Mouse (Mus musculus): ENCODE data around the gene Slc1a1. TPM values are rescaled to one million over a fixed set of nuclear protein-coding genes. Genes with fewer than 3 reads are reported as not detected.

Gene Slc1a1
- polyA plus RNA-seq, 1 experiment from 2014 or later: 2.2 TPM

DNA sequence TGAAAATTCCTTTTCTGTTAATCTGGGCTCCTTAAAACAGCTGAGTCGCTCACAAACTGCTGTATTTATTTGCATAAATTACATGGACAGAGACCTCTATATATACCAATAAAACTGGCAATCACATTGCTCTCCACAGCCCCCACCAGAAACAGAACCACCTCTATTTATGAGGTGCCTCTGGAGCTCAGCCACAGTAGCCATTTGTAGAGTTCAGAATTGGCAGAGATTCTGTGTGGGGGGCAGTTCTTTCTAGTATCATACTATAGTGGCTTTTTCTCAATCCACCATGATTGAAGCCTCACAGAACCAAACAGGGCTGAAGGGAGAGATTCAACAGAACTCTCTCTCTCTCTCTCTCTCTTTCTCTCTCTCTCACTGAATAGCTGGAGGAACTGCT lies 61.8 kb downstream of the Slc1a1 start:
- H3K4me2 ChIP-seq (replicated peaks): no peak overlapping the region
- H3K27ac ChIP-seq: no peak overlapping the region
- H3K9me3 ChIP-seq: no peaks in the 10 kb centered on the region
- H3K27me3 ChIP-seq: no peaks in the 10 kb centered on the region
- H3K4me3 ChIP-seq: no peak overlapping the region
- no peak for ATAC-seq (ENCODE audit: insufficient number of reproducible peaks, insufficient read depth, low FRiP score, low TSS enrichment)
- H3K4me1 ChIP-seq: no peaks in the 10 kb centered on the region
- H3K9ac ChIP-seq: no peak overlapping the region
- WGBS: 68% methylated on average over 1 of the region's 1 CpGs
- no peaks in the 10 kb centered on the region for H3K36me3 ChIP-seq

- Histone ChIP-seq H3K9ac (no peak overlapping the region), H3K4me1 (no peaks in the 10 kb centered on the region), H3K27me3 (no peaks in the 10 kb centered on the region), H3K36me3 (no peaks in the 10 kb centered on the region), H3K4me3 (no peak overlapping the region), H3K9me3 (no peaks in the 10 kb centered on the region), H3K4me2 (replicated peaks) (no peak overlapping the region), H3K27ac (no peak overlapping the region)
- 85% methylated on average over 9 of the region's 9 CpGs for WGBS
- no peak for ATAC-seq (ENCODE audit: insufficient number of reproducible peaks, insufficient read depth, low FRiP score, low TSS enrichment)
Measured at GRCm38 (mm10) chr19:28897497-28897896, 62.6 kb downstream of the Slc1a1 start.

DNA sequence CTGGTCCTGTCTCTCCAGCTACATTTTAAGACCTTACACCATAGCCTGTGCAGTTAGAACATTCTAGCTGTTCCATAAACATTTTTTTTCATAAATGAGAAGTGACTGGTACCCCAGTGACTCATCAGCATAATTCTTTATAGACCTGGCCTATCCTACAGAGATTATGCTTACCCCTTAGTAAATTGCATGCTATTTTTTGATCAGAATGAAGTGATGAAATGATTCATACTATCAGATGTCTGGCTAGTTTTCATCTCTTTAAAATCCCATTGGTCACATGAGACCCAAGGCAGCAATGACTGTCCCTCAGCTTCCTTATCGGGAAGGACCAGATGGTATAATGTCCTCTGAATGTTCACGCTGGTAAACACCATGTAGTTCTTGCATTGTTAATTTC lies 65.9 kb downstream of the Slc1a1 start:
- H3K9ac ChIP-seq: no peak overlapping the region
- ATAC-seq (ENCODE audit: insufficient number of reproducible peaks, insufficient read depth, low FRiP score, low TSS enrichment): no peak
- no peaks in the 10 kb centered on the region for H3K9me3 ChIP-seq
- peaks cover 3% of the 10 kb centered on the region; the same call in 1 of the 2 replicates for H3K4me1 ChIP-seq
- H3K27me3 ChIP-seq: no peaks in the 10 kb centered on the region
- H3K4me2 ChIP-seq (replicated peaks): no peak overlapping the region
- H3K36me3 ChIP-seq: no peaks in the 10 kb centered on the region
- 90% methylated on average over 2 of the region's 2 CpGs for WGBS
- no peak overlapping the region for H3K27ac ChIP-seq
- H3K4me3 ChIP-seq: no peak overlapping the region

- Histone ChIP-seq H3K36me3 (no peaks in the 10 kb centered on the region), H3K4me1 (peaks cover 5% of the 10 kb centered on the region; the same call in 1 of the 2 replicates), H3K4me2 (replicated peaks) (no peak overlapping the region), H3K27me3 (no peaks in the 10 kb centered on the region), H3K27ac (no peak overlapping the region), H3K9me3 (no peaks in the 10 kb centered on the region), H3K4me3 (no peak overlapping the region), H3K9ac (no peak overlapping the region)
- 42% methylated on average over 2 of the region's 2 CpGs for WGBS
- no peak for ATAC-seq (ENCODE audit: insufficient number of reproducible peaks, insufficient read depth, low FRiP score, low TSS enrichment)
Measured at GRCm38 (mm10) chr19:28902111-28902510, 67.3 kb downstream of the Slc1a1 start.

GRCm38 (mm10) chr19:28902806-28903205 lies 68.0 kb downstream of the Slc1a1 start:
- no peaks in the 10 kb centered on the region for H3K27me3 ChIP-seq
- WGBS: 74% methylated on average over 4 of the region's 4 CpGs
- no peak overlapping the region for H3K4me2 ChIP-seq (replicated peaks)

GRCm38 (mm10) chr19:28903536-28904119 lies 68.8 kb downstream of the Slc1a1 start:
- Histone ChIP-seq H3K4me2 (replicated peaks) (no peak overlapping the region), H3K9ac (no peak overlapping the region), H3K27me3 (no peaks in the 10 kb centered on the region), H3K36me3 (no peaks in the 10 kb centered on the region), H3K4me1 (peaks cover 18% of the 10 kb centered on the region), H3K4me3 (no peak overlapping the region), H3K9me3 (no peaks in the 10 kb centered on the region), H3K27ac (no peak overlapping the region)
- WGBS: 85% methylated on average over 8 of the region's 8 CpGs
- no peak for ATAC-seq (ENCODE audit: insufficient number of reproducible peaks, insufficient read depth, low FRiP score, low TSS enrichment)

More at GRCm38 (mm10) chr19:28902806-28903205, 68.0 kb downstream of the Slc1a1 start:
- ATAC-seq (ENCODE audit: insufficient number of reproducible peaks, insufficient read depth, low FRiP score, low TSS enrichment): no peak
- H3K4me1 ChIP-seq: peaks cover 11% of the 10 kb centered on the region; the same call in 1 of the 2 replicates
- no peak overlapping the region for H3K4me3 ChIP-seq
- no peak overlapping the region for H3K27ac ChIP-seq
- H3K9ac ChIP-seq: no peak overlapping the region
- no peaks in the 10 kb centered on the region for H3K36me3 ChIP-seq
- H3K9me3 ChIP-seq: no peaks in the 10 kb centered on the region

- H3K36me3 ChIP-seq: no peaks in the 10 kb centered on the region
- H3K4me3 ChIP-seq: no peak overlapping the region
- ATAC-seq (ENCODE audit: insufficient number of reproducible peaks, insufficient read depth, low FRiP score, low TSS enrichment): no peak
- H3K4me2 ChIP-seq (replicated peaks): no peak overlapping the region
- H3K9me3 ChIP-seq: no peaks in the 10 kb centered on the region
- 12% methylated on average over 4 of the region's 4 CpGs for WGBS
- no peaks in the 10 kb centered on the region for H3K27me3 ChIP-seq
- no peak overlapping the region for H3K27ac ChIP-seq
- H3K9ac ChIP-seq: no peak overlapping the region
- H3K4me1 ChIP-seq: peaks cover 20% of the 10 kb centered on the region
Measured at GRCm38 (mm10) chr19:28908186-28908585, 73.3 kb downstream of the Slc1a1 start.

DNA sequence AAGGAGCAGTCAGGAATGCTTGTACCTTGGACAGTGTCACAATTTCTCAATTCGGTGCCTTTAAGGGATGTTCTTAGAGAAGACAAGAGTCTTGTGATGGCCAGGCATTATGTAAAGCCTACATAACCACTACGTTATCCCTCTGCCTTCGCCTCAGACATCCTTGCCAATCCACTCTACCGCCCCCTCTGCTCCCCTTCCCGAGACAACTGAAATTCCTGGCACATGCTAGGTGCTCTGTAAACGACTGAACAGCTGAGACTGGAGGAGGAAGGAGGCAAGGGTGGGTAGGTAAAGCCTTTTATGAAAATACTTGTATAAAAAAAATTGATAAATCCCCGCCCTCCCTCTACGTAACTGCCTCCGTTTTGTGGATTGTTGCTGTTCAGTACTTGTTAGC lies 73.8 kb downstream of the Slc1a1 start:
- Histone ChIP-seq H3K4me2 (replicated peaks) (no peak overlapping the region), H3K9me3 (no peaks in the 10 kb centered on the region), H3K36me3 (no peaks in the 10 kb centered on the region), H3K4me1 (peaks cover 17% of the 10 kb centered on the region), H3K4me3 (no peak overlapping the region), H3K27me3 (no peaks in the 10 kb centered on the region), H3K9ac (no peak overlapping the region), H3K27ac (no peak overlapping the region)
- ATAC-seq (ENCODE audit: insufficient number of reproducible peaks, insufficient read depth, low FRiP score, low TSS enrichment): no peak
- WGBS: 53% methylated on average over 9 of the region's 9 CpGs

GRCm38 (mm10) chr19:28914598-28914997 lies 79.7 kb downstream of the Slc1a1 start:
- WGBS: 81% methylated on average over 6 of the region's 6 CpGs
- Histone ChIP-seq H3K9ac (no peak overlapping the region), H3K27me3 (no peaks in the 10 kb centered on the region), H3K9me3 (no peaks in the 10 kb centered on the region), H3K27ac (no peak overlapping the region), H3K4me1 (0 out of 2 replicates have a peak, but pooled peaks cover 3% of the 10 kb centered on the region), H3K36me3 (no peaks in the 10 kb centered on the region), H3K4me2 (replicated peaks) (no peak overlapping the region), H3K4me3 (no peak overlapping the region)
- no peak for ATAC-seq (ENCODE audit: insufficient number of reproducible peaks, insufficient read depth, low FRiP score, low TSS enrichment)

- ATAC-seq (ENCODE audit: insufficient number of reproducible peaks, insufficient read depth, low FRiP score, low TSS enrichment): no peak
- 0 out of 2 replicates have a peak, but pooled peaks cover 3% of the 10 kb centered on the region for H3K4me1 ChIP-seq
- H3K27ac ChIP-seq: no peak overlapping the region
- H3K9ac ChIP-seq: no peak overlapping the region
- 75% methylated on average over 2 of the region's 2 CpGs for WGBS
- no peaks in the 10 kb centered on the region for H3K9me3 ChIP-seq
- H3K36me3 ChIP-seq: no peaks in the 10 kb centered on the region
- H3K4me2 ChIP-seq (replicated peaks): no peak overlapping the region
- H3K4me3 ChIP-seq: no peak overlapping the region
- no peaks in the 10 kb centered on the region for H3K27me3 ChIP-seq
Measured at GRCm38 (mm10) chr19:28915602-28916250, 80.9 kb downstream of the Slc1a1 start.

DNA sequence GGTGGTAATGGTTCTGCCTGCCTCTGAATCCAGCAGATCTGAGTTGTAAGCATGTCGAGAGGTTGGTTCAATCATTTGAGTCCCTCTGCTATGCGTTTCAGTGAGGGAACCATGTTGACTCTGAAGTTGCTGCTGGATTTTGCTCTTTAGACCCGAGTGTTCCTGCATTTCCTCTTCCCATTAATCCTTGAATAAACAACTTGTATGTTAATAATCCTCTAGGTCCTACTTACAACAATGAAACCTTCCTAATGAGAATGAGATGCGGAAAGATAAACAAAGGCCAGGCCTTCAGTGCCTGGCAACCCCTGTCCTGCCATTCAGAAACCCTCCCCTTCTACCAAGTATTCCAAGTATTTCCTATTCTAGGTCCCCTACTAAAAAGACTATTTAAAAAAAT lies 81.6 kb downstream of the Slc1a1 start:
- Histone ChIP-seq H3K27ac (no peak overlapping the region), H3K4me3 (no peak overlapping the region), H3K4me1 (0 out of 2 replicates have a peak, but pooled peaks cover 3% of the 10 kb centered on the region), H3K36me3 (no peaks in the 10 kb centered on the region), H3K9me3 (no peaks in the 10 kb centered on the region), H3K4me2 (replicated peaks) (no peak overlapping the region), H3K27me3 (no peaks in the 10 kb centered on the region), H3K9ac (no peak overlapping the region)
- WGBS: 58% methylated on average over 4 of the region's 4 CpGs
- no peak for ATAC-seq (ENCODE audit: insufficient number of reproducible peaks, insufficient read depth, low FRiP score, low TSS enrichment)

- Histone ChIP-seq H3K27ac (no peak overlapping the region), H3K4me3 (no peak overlapping the region), H3K4me1 (0 out of 2 replicates have a peak, but pooled peaks cover 3% of the 10 kb centered on the region), H3K36me3 (no peaks in the 10 kb centered on the region), H3K9me3 (no peaks in the 10 kb centered on the region), H3K9ac (no peak overlapping the region), H3K4me2 (replicated peaks) (no peak overlapping the region), H3K27me3 (no peaks in the 10 kb centered on the region)
- 85% methylated on average over 5 of the region's 5 CpGs for WGBS
- no peak for ATAC-seq (ENCODE audit: insufficient number of reproducible peaks, insufficient read depth, low FRiP score, low TSS enrichment)
Measured at GRCm38 (mm10) chr19:28917839-28918238, 83.0 kb downstream of the Slc1a1 start.
